Mouse (Mus musculus): ENCODE measurements around the gene Clrn3.

DNA sequence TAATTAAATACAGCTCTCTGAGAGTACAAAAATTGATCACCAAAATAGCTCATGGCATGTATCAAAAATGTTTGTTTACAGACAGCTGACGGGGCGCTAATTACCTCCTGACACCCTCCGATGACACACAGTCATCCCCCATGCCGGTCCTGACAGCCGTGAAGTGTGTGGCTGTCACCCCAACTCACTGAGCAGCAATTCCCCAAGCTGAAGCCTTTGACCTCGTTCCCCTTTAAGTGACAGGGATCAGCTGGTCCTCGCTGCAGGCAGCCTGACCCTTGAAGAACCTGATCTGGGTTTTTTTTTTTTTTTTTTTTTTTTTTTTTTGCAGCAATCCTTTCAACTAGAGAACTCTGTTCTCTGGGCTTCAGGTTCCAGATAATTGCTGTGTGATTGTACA lies 59.8 kb downstream of the Clrn3 start:
- TF ChIP-seq CTCF (IDR thresholded peaks at IDR 0.05; ENCODE audit: borderline replicate concordance, control insufficient read depth, extremely low read depth, insufficient read depth, low read length, poor library complexity) (no peak), POLR2A (IDR thresholded peaks at IDR 0.05; ENCODE audit: control insufficient read depth, extremely low read depth, insufficient read depth, low read length, poor library complexity) (no peak)
